Mouse (Mus musculus): ENCODE data around the gene Gucd1. TPM values are rescaled to one million over a fixed set of nuclear protein-coding genes. Genes with fewer than 3 reads are reported as not detected.

Gucd1 gene
- polyA plus RNA-seq, 1 experiment from 2014 or later, result 31.4 TPM

DNA sequence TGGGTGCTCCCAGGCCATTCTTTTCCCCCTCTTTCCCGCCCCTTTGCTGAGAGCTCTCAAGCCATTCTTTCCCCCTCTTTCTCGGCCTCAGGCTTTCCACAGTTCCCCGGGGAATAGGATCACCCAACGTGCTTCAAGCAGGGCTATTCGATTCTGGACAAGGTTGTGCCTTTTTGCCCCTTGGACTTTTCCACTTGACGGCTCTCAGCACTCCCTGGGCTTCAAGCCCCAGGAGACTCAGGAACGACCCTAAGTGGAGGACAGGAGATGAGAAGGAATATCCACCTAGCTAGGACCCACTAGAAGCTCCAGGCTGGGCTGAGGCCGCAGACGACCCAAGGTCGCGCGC is 1.1 kb downstream of the Gucd1 start:
- DNase-seq (ENCODE audit: low spot score) (peak; percentile 22), ATAC-seq (replicated peaks; ENCODE audit: insufficient number of reproducible peaks, low FRiP score, low TSS enrichment, low read depth) (no peak)
- no peaks in the 10 kb centered on the region; the same call in 1 of the 2 replicates for H3K36me3 ChIP-seq (replicated peaks; ENCODE audit: control insufficient read depth, insufficient read depth, low read depth, low read length)
- H3K4me2 ChIP-seq (ENCODE audit: low read depth, low read length), result peak overlapping the region; percentile 86
- peak overlapping the region; percentile 76 for H3K4me3 ChIP-seq (ENCODE audit: low read depth, low read length)
- peaks cover 8% of the 10 kb centered on the region for H3K4me1 ChIP-seq (ENCODE audit: control insufficient read depth, insufficient read depth, low read length)
- H3K27me3 ChIP-seq (ENCODE audit: control insufficient read depth, insufficient read depth, low read length), result no peaks in the 10 kb centered on the region
- peak overlapping the region; percentile 87 for H3K9ac ChIP-seq (replicated peaks; ENCODE audit: low read length)
- WGBS, result 0% methylated on average over 12 of the region's 12 CpGs
- peak overlapping the region; percentile 89 for H3K27ac ChIP-seq (replicated peaks; ENCODE audit: low read depth, low read length)
- no peaks in the 10 kb centered on the region for H3K9me3 ChIP-seq (replicated peaks; ENCODE audit: control insufficient read depth, low read length)

DNA sequence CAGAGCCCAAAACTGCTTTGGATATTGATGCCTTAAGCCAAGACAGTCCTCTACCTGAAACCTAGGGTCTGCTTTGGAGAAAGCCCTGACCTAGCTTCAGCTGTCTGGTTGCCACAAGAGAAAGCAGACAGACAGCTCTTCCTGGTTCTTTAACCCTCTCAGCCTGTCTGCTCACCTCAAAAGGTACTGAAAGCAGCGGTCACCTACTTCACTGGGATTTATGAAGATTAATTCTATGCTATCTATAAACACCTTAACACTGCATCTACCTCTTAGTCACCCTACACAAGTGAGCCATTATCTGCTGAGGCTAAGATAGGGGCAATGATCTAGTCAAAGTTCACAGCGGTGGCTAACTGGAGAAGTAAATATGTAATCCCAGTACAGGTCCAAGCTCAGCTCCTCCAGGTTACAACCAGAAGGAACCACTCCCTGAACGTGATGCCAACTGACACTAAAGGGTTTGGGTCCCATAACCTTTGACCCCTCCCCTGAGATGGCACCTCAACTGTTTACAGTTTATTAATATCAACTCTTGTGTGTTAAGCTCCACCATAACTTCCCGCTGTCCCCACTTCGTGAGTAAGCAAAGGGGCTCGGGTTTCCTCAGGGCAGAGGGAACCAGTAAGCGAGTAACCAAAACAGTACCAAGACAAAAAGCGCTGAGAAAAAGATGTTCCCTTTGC is 1.6 kb downstream of the Gucd1 start:
- Histone ChIP-seq H3K4me3 (ENCODE audit: low read depth, low read length) (peak overlapping the region; percentile 76), H3K36me3 (replicated peaks; ENCODE audit: control insufficient read depth, insufficient read depth, low read depth, low read length) (peaks cover 1% of the 10 kb centered on the region), H3K27me3 (ENCODE audit: control insufficient read depth, insufficient read depth, low read length) (no peaks in the 10 kb centered on the region), H3K27ac (replicated peaks; ENCODE audit: low read depth, low read length) (no peak overlapping the region), H3K4me2 (ENCODE audit: low read depth, low read length) (peak overlapping the region; percentile 86), H3K9ac (replicated peaks; ENCODE audit: low read length) (peak overlapping the region; percentile 87), H3K4me1 (ENCODE audit: control insufficient read depth, insufficient read depth, low read length) (peaks cover 8% of the 10 kb centered on the region), H3K9me3 (replicated peaks; ENCODE audit: control insufficient read depth, low read length) (no peaks in the 10 kb centered on the region)
- ATAC-seq (replicated peaks; ENCODE audit: insufficient number of reproducible peaks, low FRiP score, low TSS enrichment, low read depth) (no peak), DNase-seq (ENCODE audit: low spot score) (no peak)
- 24% methylated on average over 8 of the region's 8 CpGs for WGBS

GRCm38 (mm10) chr10:75515216-75516037 is 2.3 kb downstream of the Gucd1 start:
- peak overlapping the region; percentile 17; the same call in 1 of the 2 replicates for H3K4me2 ChIP-seq (ENCODE audit: low read depth, low read length)
- H3K9ac ChIP-seq (replicated peaks; ENCODE audit: low read length), result peak overlapping the region; percentile 6; the same call in 1 of the 2 replicates
- no peaks in the 10 kb centered on the region for H3K27me3 ChIP-seq (ENCODE audit: control insufficient read depth, insufficient read depth, low read length)
- WGBS, result 57% methylated on average over 4 of the region's 4 CpGs
- no peak overlapping the region for H3K27ac ChIP-seq (replicated peaks; ENCODE audit: low read depth, low read length)
- DNase-seq (ENCODE audit: low spot score) (peak; percentile 18), ATAC-seq (replicated peaks; ENCODE audit: insufficient number of reproducible peaks, low FRiP score, low TSS enrichment, low read depth) (no peak)
- no peaks in the 10 kb centered on the region for H3K9me3 ChIP-seq (replicated peaks; ENCODE audit: control insufficient read depth, low read length)
- peak overlapping the region; percentile 76; the same call in 1 of the 2 replicates for H3K4me3 ChIP-seq (ENCODE audit: low read depth, low read length)
- peaks cover 3% of the 10 kb centered on the region for H3K36me3 ChIP-seq (replicated peaks; ENCODE audit: control insufficient read depth, insufficient read depth, low read depth, low read length)
- H3K4me1 ChIP-seq (ENCODE audit: control insufficient read depth, insufficient read depth, low read length), result peaks cover 8% of the 10 kb centered on the region

- DNase-seq (ENCODE audit: low spot score), result no peak
- no peaks in the 10 kb centered on the region for H3K27me3 ChIP-seq (ENCODE audit: control insufficient read depth, insufficient read depth, low read length)
- H3K9ac ChIP-seq (replicated peaks; ENCODE audit: low read length), result no peak overlapping the region; the same call in 1 of the 2 replicates
- H3K27ac ChIP-seq (replicated peaks; ENCODE audit: low read depth, low read length), result no peak overlapping the region
- H3K4me3 ChIP-seq (ENCODE audit: low read depth, low read length), result no peak overlapping the region
- H3K4me1 ChIP-seq (ENCODE audit: control insufficient read depth, insufficient read depth, low read length), result peaks cover 8% of the 10 kb centered on the region
- H3K9me3 ChIP-seq (replicated peaks; ENCODE audit: control insufficient read depth, low read length), result no peaks in the 10 kb centered on the region
- H3K36me3 ChIP-seq (replicated peaks; ENCODE audit: control insufficient read depth, insufficient read depth, low read depth, low read length), result peaks cover 7% of the 10 kb centered on the region
- ATAC-seq (replicated peaks; ENCODE audit: insufficient number of reproducible peaks, low FRiP score, low TSS enrichment, low read depth), result no peak
- 69% methylated on average over 7 of the region's 7 CpGs for WGBS
- no peak overlapping the region for H3K4me2 ChIP-seq (ENCODE audit: low read depth, low read length)
Measured at GRCm38 (mm10) chr10:75514361-75514760, 3.4 kb downstream of the Gucd1 start.

DNA sequence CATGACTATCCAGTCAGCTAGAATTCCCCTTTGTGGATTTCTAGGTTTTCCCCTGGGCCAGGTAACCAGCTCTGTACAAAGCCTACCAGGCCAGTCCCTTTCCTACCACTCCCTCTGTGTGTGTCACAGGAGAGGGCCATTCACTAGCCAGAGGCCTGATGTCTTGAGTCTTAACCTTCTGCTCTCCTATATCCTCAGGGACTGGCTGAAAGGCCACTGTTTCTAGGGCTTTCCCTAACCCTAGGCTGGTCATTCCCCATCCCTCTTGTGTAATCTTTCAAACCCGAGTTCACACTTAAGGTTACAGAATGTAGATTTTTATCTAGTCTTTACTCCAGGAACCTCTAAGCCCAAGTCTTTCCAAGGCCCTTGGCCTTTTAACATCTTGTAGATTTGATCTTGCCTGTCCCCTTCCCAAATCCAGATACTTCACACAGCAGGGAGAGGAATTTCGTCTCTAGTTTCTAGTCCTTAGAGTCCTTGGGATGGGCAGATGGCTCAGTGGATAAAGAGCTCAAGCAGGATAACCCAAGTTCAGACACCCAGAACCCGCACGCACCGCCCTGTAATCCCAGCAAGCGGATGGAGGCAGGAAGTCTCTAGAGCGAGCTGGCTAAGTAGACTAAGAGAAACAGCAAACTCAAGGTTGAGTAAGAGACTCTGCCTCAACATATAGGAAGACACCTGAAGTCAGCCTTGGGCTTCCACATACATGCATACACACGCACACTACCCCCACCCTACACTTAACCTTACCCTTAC is 4.3 kb downstream of the Gucd1 start:
- no peak overlapping the region for H3K27ac ChIP-seq (replicated peaks; ENCODE audit: low read depth, low read length)
- H3K9me3 ChIP-seq (replicated peaks; ENCODE audit: control insufficient read depth, low read length), result no peaks in the 10 kb centered on the region
- peaks cover 10% of the 10 kb centered on the region for H3K36me3 ChIP-seq (replicated peaks; ENCODE audit: control insufficient read depth, insufficient read depth, low read depth, low read length)
- H3K4me1 ChIP-seq (ENCODE audit: control insufficient read depth, insufficient read depth, low read length), result peaks cover 8% of the 10 kb centered on the region
- WGBS, result 92% methylated on average over 8 of the region's 8 CpGs
- no peak overlapping the region for H3K4me3 ChIP-seq (ENCODE audit: low read depth, low read length)
- H3K9ac ChIP-seq (replicated peaks; ENCODE audit: low read length), result no peak overlapping the region
- no peaks in the 10 kb centered on the region for H3K27me3 ChIP-seq (ENCODE audit: control insufficient read depth, insufficient read depth, low read length)
- DNase-seq (ENCODE audit: low spot score) (no peak), ATAC-seq (replicated peaks; ENCODE audit: insufficient number of reproducible peaks, low FRiP score, low TSS enrichment, low read depth) (no peak)
- no peak overlapping the region for H3K4me2 ChIP-seq (ENCODE audit: low read depth, low read length)

GRCm38 (mm10) chr10:75512796-75513195 is 5.0 kb downstream of the Gucd1 start:
- no peak overlapping the region for H3K4me3 ChIP-seq (ENCODE audit: low read depth, low read length)
- no peak overlapping the region for H3K4me2 ChIP-seq (ENCODE audit: low read depth, low read length)
- H3K9me3 ChIP-seq (replicated peaks; ENCODE audit: control insufficient read depth, low read length), result no peaks in the 10 kb centered on the region
- H3K36me3 ChIP-seq (replicated peaks; ENCODE audit: control insufficient read depth, insufficient read depth, low read depth, low read length), result peaks cover 12% of the 10 kb centered on the region
- peaks cover 8% of the 10 kb centered on the region for H3K4me1 ChIP-seq (ENCODE audit: control insufficient read depth, insufficient read depth, low read length)
- ATAC-seq (replicated peaks; ENCODE audit: insufficient number of reproducible peaks, low FRiP score, low TSS enrichment, low read depth), result no peak
- no peak overlapping the region for H3K9ac ChIP-seq (replicated peaks; ENCODE audit: low read length)
- H3K27ac ChIP-seq (replicated peaks; ENCODE audit: low read depth, low read length), result no peak overlapping the region
- DNase-seq (ENCODE audit: low spot score), result no peak
- no peaks in the 10 kb centered on the region for H3K27me3 ChIP-seq (ENCODE audit: control insufficient read depth, insufficient read depth, low read length)
- 89% methylated on average over 7 of the region's 7 CpGs for WGBS

GRCm38 (mm10) chr10:75511897-75512296 is 5.9 kb downstream of the Gucd1 start:
- 94% methylated on average over 7 of the region's 7 CpGs for WGBS
- no peak overlapping the region for H3K4me2 ChIP-seq (ENCODE audit: low read depth, low read length)
- no peaks in the 10 kb centered on the region for H3K9me3 ChIP-seq (replicated peaks; ENCODE audit: control insufficient read depth, low read length)
- DNase-seq (ENCODE audit: low spot score) (no peak), ATAC-seq (replicated peaks; ENCODE audit: insufficient number of reproducible peaks, low FRiP score, low TSS enrichment, low read depth) (no peak)
- H3K27me3 ChIP-seq (ENCODE audit: control insufficient read depth, insufficient read depth, low read length), result no peaks in the 10 kb centered on the region
- H3K4me1 ChIP-seq (ENCODE audit: control insufficient read depth, insufficient read depth, low read length), result peaks cover 8% of the 10 kb centered on the region
- no peak overlapping the region for H3K9ac ChIP-seq (replicated peaks; ENCODE audit: low read length)
- H3K4me3 ChIP-seq (ENCODE audit: low read depth, low read length), result no peak overlapping the region
- H3K36me3 ChIP-seq (replicated peaks; ENCODE audit: control insufficient read depth, insufficient read depth, low read depth, low read length), result peaks cover 12% of the 10 kb centered on the region
- H3K27ac ChIP-seq (replicated peaks; ENCODE audit: low read depth, low read length), result no peak overlapping the region
